Mouse (Mus musculus): ENCODE measurements around the gene Rbm15b.

Gene Rbm15b

GRCm38 (mm10) chr9:106884306-106884705 is 2.9 kb downstream of the Rbm15b start:
- DNase-seq, result peak in 1 of 2 experiments; percentile 26

- DNase-seq, result no peak
Observed at GRCm38 (mm10) chr9:106883085-106883484, 4.1 kb downstream of the Rbm15b start.

- no peak for DNase-seq
Observed at GRCm38 (mm10) chr9:106882176-106882575, 5.1 kb downstream of the Rbm15b start.

GRCm38 (mm10) chr9:106881071-106881755 is 6.0 kb downstream of the Rbm15b start:
- no peak for DNase-seq

- no peak for DNase-seq
Observed at GRCm38 (mm10) chr9:106879471-106879870, 7.8 kb downstream of the Rbm15b start.

GRCm38 (mm10) chr9:106876666-106877065 is 10.6 kb downstream of the Rbm15b start:
- no peak for DNase-seq

- DNase-seq, result no peak
Observed at GRCm38 (mm10) chr9:106874216-106874615, 13.0 kb downstream of the Rbm15b start.

- no peak for DNase-seq
Observed at GRCm38 (mm10) chr9:106858036-106858435, 29.2 kb downstream of the Rbm15b start.

GRCm38 (mm10) chr9:106856664-106857063 is 30.6 kb downstream of the Rbm15b start:
- no peak for DNase-seq

GRCm38 (mm10) chr9:106842800-106843199 is 44.4 kb downstream of the Rbm15b start:
- no peak for DNase-seq

- DNase-seq, result no peak
Observed at GRCm38 (mm10) chr9:106840569-106840968, 46.7 kb downstream of the Rbm15b start.

All from thymus, postnatal 36 days (tissue).